Mouse (Mus musculus): ENCODE measurements around the gene Mrtfb.
"Not testable (repeated sequence)": the region's sequence is repeated elsewhere in the genome, so short reads cannot be mapped to it uniquely, and the experiment has no call there.

Mrtfb gene

GRCm38 (mm10) chr16:13257528-13257835, 1.2 kb downstream of the Mrtfb start:
- no peaks in the 10 kb centered on the region for H3K9me3 ChIP-seq (ENCODE audit: low read length)
- no peaks in the 10 kb centered on the region for H3K36me3 ChIP-seq (ENCODE audit: insufficient read depth, low read length)
- H3K27me3 ChIP-seq (ENCODE audit: insufficient read depth, low read length), result peaks cover 9% of the 10 kb centered on the region; the same call in 1 of the 2 replicates
- TF ChIP-seq NANOG (IDR thresholded peaks at IDR 0.05; ENCODE audit: borderline replicate concordance, low read length), result no peak
- no peak for TF ChIP-seq POU5F1 (IDR thresholded peaks at IDR 0.05; ENCODE audit: borderline replicate concordance, low read length)
- TF ChIP-seq CTCF (conservative IDR thresholded peaks at IDR 0.05; ENCODE audit: low read length), result no peak
- H3K4me3 ChIP-seq (replicated peaks; ENCODE audit: low read length), result peak overlapping the region; percentile 94
- peaks cover 40% of the 10 kb centered on the region for H3K4me1 ChIP-seq (replicated peaks; ENCODE audit: low read depth, low read length)

- Histone ChIP-seq H3K4me3 (replicated peaks; ENCODE audit: low read length) (no peak overlapping the region), H3K36me3 (ENCODE audit: insufficient read depth, low read length) (no peaks in the 10 kb centered on the region), H3K27me3 (ENCODE audit: insufficient read depth, low read length) (0 out of 2 replicates have a peak, but pooled peaks cover 2% of the 10 kb centered on the region), H3K9me3 (ENCODE audit: low read length) (no peaks in the 10 kb centered on the region), H3K4me1 (replicated peaks; ENCODE audit: low read depth, low read length) (peaks cover 40% of the 10 kb centered on the region)
- TF ChIP-seq CTCF (conservative IDR thresholded peaks at IDR 0.05; ENCODE audit: low read length) (no peak), NANOG (IDR thresholded peaks at IDR 0.05; ENCODE audit: borderline replicate concordance, low read length) (no peak), POU5F1 (IDR thresholded peaks at IDR 0.05; ENCODE audit: borderline replicate concordance, low read length) (no peak)
These were observed 2.7 kb downstream of the Mrtfb start for GRCm38 (mm10) chr16:13259026-13259425.

DNA sequence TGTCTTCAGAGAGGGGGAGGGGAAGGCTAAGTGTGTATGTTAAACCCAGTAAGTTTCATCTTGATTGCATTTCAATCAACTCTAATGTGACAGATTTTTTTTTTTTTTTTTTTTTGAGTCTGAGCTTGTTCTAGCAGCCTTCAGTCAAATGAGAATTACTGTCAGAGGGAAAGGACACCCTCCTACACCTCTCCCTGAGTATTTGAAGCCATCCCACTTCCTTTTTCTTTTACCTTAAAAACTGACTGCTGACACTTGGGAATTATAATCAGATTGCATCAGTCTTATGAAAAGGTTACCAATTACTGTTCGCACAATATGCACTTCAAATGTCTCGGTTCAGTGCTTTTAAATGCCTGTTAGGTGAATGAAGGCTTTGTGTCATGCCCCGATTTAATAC, 10.0 kb downstream of the Mrtfb start:
- H3K9me3 ChIP-seq (ENCODE audit: low read length), result peaks cover 25% of the 10 kb centered on the region
- H3K27me3 ChIP-seq (ENCODE audit: insufficient read depth, low read length), result no peaks in the 10 kb centered on the region
- TF ChIP-seq POU5F1 (IDR thresholded peaks at IDR 0.05; ENCODE audit: borderline replicate concordance, low read length), result no peak
- no peak for TF ChIP-seq NANOG (IDR thresholded peaks at IDR 0.05; ENCODE audit: borderline replicate concordance, low read length)
- no peak for TF ChIP-seq CTCF (conservative IDR thresholded peaks at IDR 0.05; ENCODE audit: low read length)
- no peak overlapping the region for H3K4me3 ChIP-seq (replicated peaks; ENCODE audit: low read length)
- H3K36me3 ChIP-seq (ENCODE audit: insufficient read depth, low read length), result peaks cover 32% of the 10 kb centered on the region
- no peaks in the 10 kb centered on the region for H3K4me1 ChIP-seq (replicated peaks; ENCODE audit: low read depth, low read length)

GRCm38 (mm10) chr16:13267350-13267904, 11.1 kb downstream of the Mrtfb start:
- Histone ChIP-seq H3K9me3 (ENCODE audit: low read length) (peaks cover 28% of the 10 kb centered on the region), H3K36me3 (ENCODE audit: insufficient read depth, low read length) (peaks cover 32% of the 10 kb centered on the region), H3K27me3 (ENCODE audit: insufficient read depth, low read length) (no peaks in the 10 kb centered on the region), H3K4me3 (replicated peaks; ENCODE audit: low read length) (no peak overlapping the region), H3K4me1 (replicated peaks; ENCODE audit: low read depth, low read length) (no peaks in the 10 kb centered on the region)
- TF ChIP-seq CTCF (conservative IDR thresholded peaks at IDR 0.05; ENCODE audit: low read length) (no peak), POU5F1 (IDR thresholded peaks at IDR 0.05; ENCODE audit: borderline replicate concordance, low read length) (no peak), NANOG (IDR thresholded peaks at IDR 0.05; ENCODE audit: borderline replicate concordance, low read length) (no peak)

GRCm38 (mm10) chr16:13269426-13269825, 13.1 kb downstream of the Mrtfb start:
- Histone ChIP-seq H3K36me3 (ENCODE audit: insufficient read depth, low read length) (peaks cover 32% of the 10 kb centered on the region), H3K4me3 (replicated peaks; ENCODE audit: low read length) (no peak overlapping the region)

DNA sequence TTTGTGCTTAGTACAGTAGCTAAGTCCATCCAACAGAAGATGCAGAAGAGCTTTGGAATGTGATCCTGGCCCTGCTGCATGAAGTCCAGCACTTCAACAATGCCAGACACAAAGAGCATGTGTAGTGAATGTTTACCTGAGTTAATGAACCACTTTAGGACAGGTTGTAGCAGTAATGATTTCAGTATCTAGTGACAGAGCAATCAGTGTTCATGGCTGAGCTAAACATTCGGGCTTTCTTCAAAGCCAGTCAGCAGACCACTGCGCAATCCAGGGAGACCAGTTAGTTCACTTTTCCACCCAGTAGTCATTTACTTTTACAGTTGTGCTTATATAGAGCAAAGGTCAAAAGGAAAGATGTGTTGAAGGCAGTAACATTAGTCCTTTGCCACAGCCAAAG, 20.0 kb downstream of the Mrtfb start:
- TF ChIP-seq NANOG (IDR thresholded peaks at IDR 0.05; ENCODE audit: borderline replicate concordance, low read length) (no peak), POU5F1 (IDR thresholded peaks at IDR 0.05; ENCODE audit: borderline replicate concordance, low read length) (no peak), CTCF (conservative IDR thresholded peaks at IDR 0.05; ENCODE audit: low read length) (no peak)

More at GRCm38 (mm10) chr16:13269426-13269825, 13.1 kb downstream of the Mrtfb start:
- TF ChIP-seq NANOG (IDR thresholded peaks at IDR 0.05; ENCODE audit: borderline replicate concordance, low read length) (no peak), CTCF (conservative IDR thresholded peaks at IDR 0.05; ENCODE audit: low read length) (no peak), POU5F1 (IDR thresholded peaks at IDR 0.05; ENCODE audit: borderline replicate concordance, low read length) (no peak)
- peaks cover 28% of the 10 kb centered on the region for H3K9me3 ChIP-seq (ENCODE audit: low read length)
- H3K4me1 ChIP-seq (replicated peaks; ENCODE audit: low read depth, low read length), result no peaks in the 10 kb centered on the region
- no peaks in the 10 kb centered on the region for H3K27me3 ChIP-seq (ENCODE audit: insufficient read depth, low read length)

DNA sequence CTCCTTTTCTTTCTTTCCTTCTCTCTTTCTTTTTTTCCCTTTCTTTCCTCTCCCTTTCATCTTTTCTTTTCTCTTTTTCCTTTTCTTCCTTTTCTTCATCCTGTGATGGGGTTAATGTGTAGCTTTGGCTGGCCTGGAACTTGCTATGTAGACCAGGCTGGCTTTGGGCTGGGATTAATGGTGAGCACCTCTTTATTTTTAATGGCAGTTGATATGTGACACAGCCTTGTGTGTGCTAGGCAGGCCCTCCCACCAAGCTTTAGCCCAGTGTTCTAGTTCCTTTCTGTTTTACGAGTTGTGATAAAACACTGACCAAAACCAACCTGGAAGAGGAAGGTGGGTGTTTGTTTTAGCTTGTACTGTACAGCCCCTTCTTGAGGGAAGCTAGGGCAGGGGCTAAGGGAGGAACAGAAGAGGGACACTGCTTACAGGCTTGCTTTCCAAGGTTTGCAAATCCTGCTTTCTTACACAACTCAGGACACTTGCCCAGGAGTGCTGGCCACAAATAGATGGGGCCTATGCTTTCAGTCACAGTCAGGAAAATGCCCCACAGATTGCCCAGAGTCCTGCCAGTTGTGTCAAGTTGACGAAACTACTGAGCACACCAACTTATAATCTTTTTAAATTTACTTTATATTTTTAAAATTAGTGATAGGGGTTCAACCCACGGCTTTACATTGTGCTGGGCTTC, 20.6 kb downstream of the Mrtfb start:
- Histone ChIP-seq H3K4me1 (replicated peaks; ENCODE audit: low read depth, low read length) (no peaks in the 10 kb centered on the region), H3K27me3 (ENCODE audit: insufficient read depth, low read length) (no peaks in the 10 kb centered on the region), H3K36me3 (ENCODE audit: insufficient read depth, low read length) (no peaks in the 10 kb centered on the region), H3K9me3 (ENCODE audit: low read length) (peaks cover 3% of the 10 kb centered on the region; the same call in 1 of the 2 replicates), H3K4me3 (replicated peaks; ENCODE audit: low read length) (no peak overlapping the region)
- no peak for TF ChIP-seq NANOG (IDR thresholded peaks at IDR 0.05; ENCODE audit: borderline replicate concordance, low read length)
- no peak for TF ChIP-seq POU5F1 (IDR thresholded peaks at IDR 0.05; ENCODE audit: borderline replicate concordance, low read length)

More for the DNA sequence above, 20.0 kb downstream of the Mrtfb start:
- Histone ChIP-seq H3K4me3 (replicated peaks; ENCODE audit: low read length) (no peak overlapping the region), H3K36me3 (ENCODE audit: insufficient read depth, low read length) (no peaks in the 10 kb centered on the region), H3K9me3 (ENCODE audit: low read length) (0 out of 2 replicates have a peak, but pooled peaks cover 3% of the 10 kb centered on the region), H3K4me1 (replicated peaks; ENCODE audit: low read depth, low read length) (no peaks in the 10 kb centered on the region), H3K27me3 (ENCODE audit: insufficient read depth, low read length) (no peaks in the 10 kb centered on the region)

DNA sequence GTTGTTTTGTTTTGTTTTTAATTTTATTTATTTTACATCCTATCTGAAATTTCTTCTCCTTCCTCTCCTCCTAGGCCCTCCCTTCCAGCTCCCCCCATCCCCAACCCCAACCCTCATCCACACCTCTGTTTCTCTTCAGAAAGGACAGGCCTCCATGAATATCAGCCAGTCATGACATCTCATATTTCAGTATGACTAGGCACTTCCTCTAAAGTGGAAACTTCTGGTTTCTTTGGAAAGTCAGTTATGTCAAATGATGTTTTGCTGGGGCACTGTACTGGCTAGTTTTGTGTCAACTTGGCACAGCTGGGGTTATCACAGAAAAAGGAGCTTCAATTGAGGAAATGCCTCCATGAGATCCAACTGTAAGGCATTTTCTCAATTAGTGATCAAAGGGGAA, 30.1 kb downstream of the Mrtfb start:
- H3K27me3 ChIP-seq (ENCODE audit: insufficient read depth, low read length); H3K4me3 ChIP-seq (replicated peaks; ENCODE audit: low read length); H3K4me1 ChIP-seq (replicated peaks; ENCODE audit: low read depth, low read length); H3K36me3 ChIP-seq (ENCODE audit: insufficient read depth, low read length): not testable (repeated sequence)
- H3K9me3 ChIP-seq (ENCODE audit: low read length), result peaks cover 10% of the 10 kb centered on the region

DNA sequence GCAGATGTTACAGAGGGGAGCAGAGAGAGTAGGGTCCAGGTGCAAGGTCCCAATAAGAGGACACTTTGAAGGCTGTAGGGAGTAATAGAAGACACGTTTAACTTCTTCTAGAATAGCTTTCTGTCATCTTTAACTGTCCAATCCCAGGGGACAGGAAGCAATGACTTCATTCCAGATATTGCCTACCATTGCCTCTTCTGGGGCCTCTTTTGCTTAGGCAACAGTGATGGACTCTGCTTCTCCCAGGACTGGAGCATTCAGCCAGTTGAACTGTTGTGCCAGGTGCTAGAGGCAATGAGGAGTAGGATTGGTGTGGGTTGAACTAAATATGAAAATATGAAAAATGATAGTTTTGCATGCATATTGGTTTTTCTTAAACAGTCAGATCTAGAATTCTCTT, 41.6 kb downstream of the Mrtfb start:
- TF ChIP-seq NANOG (IDR thresholded peaks at IDR 0.05; ENCODE audit: borderline replicate concordance, low read length) (no peak), POU5F1 (IDR thresholded peaks at IDR 0.05; ENCODE audit: borderline replicate concordance, low read length) (no peak), CTCF (conservative IDR thresholded peaks at IDR 0.05; ENCODE audit: low read length) (no peak)
- Histone ChIP-seq H3K4me3 (replicated peaks; ENCODE audit: low read length) (no peak overlapping the region), H3K4me1 (replicated peaks; ENCODE audit: low read depth, low read length) (no peaks in the 10 kb centered on the region), H3K36me3 (ENCODE audit: insufficient read depth, low read length) (no peaks in the 10 kb centered on the region), H3K27me3 (ENCODE audit: insufficient read depth, low read length) (no peaks in the 10 kb centered on the region), H3K9me3 (ENCODE audit: low read length) (no peaks in the 10 kb centered on the region)
